Mouse (Mus musculus) midbrain, postnatal 0 days (tissue): ENCODE results near the gene Chic2. TPM values are rescaled to one million over a fixed set of nuclear protein-coding genes. Genes with fewer than 3 reads are reported as not detected.

Experiments
- ATAC-seq: fragments of 200-750 bp; cut with Nextera tagmentation; 2 replicates; pipeline ENCODE4 v1.8.0; 2017; ENCODE audit warnings: moderate number of reproducible peaks, mild to moderate bottlenecking, moderate TSS enrichment, moderate library complexity; ENCODE audit not compliant: low FRiP score
- DNase-seq: peaks from one replicate; pipeline ENCODE4 v3.0.0-alpha.2; 2015; ENCODE audit warnings: low spot score
- H3K27ac ChIP-seq: fragments of 300-500 bp; sonication (generic); 2 replicates; pipeline ENCODE4 v1.5.1; 2014; ENCODE audit warnings: low read depth, mild to moderate bottlenecking, low read length, mixed read lengths
- H3K27me3 ChIP-seq: fragments of 300-500 bp; sonication (generic); 2 replicates; pipeline ENCODE4 v1.6.1; 2014; ENCODE audit warnings: low read length, control low read depth, mixed read lengths; ENCODE audit not compliant: insufficient read depth
- H3K36me3 ChIP-seq: fragments of 300-500 bp; sonication (generic); 2 replicates; pipeline ENCODE4 v1.6.1; 2014; ENCODE audit warnings: low read length, control low read depth, mixed read lengths; ENCODE audit not compliant: insufficient read depth
- H3K4me1 ChIP-seq: fragments of 300-500 bp; sonication (generic); 2 replicates; pipeline ENCODE4 v1.6.1; 2014; ENCODE audit warnings: mild to moderate bottlenecking, control low read depth, antibody characterized with exemption, low read length, mixed read lengths; ENCODE audit not compliant: insufficient read depth
- H3K4me2 ChIP-seq: fragments of 300-500 bp; sonication (generic); 2 replicates; pipeline ENCODE4 v1.6.1; 2014; ENCODE audit warnings: low read depth, mild to moderate bottlenecking, low read length, mixed read lengths; ENCODE audit not compliant: poor library complexity, severe bottlenecking
- H3K4me3 ChIP-seq: fragments of 300-500 bp; sonication (generic); 2 replicates; pipeline ENCODE4 v1.5.1; 2014; ENCODE audit warnings: low read depth, mild to moderate bottlenecking, low read length, moderate library complexity
- H3K9ac ChIP-seq: fragments of 300-500 bp; sonication (generic); replicated peaks from 2 replicates; pipeline ENCODE4 v1.6.1; 2014; ENCODE audit warnings: mild to moderate bottlenecking, low read length, moderate library complexity, mixed read lengths; ENCODE audit not compliant: poor library complexity, severe bottlenecking
- H3K9me3 ChIP-seq: fragments of 300-500 bp; sonication (generic); 2 replicates; pipeline ENCODE4 v1.6.1; 2016; ENCODE audit warnings: low read length, control low read depth
- CTCF ChIP-seq: IDR thresholded peaks from 2 replicates; pipeline ENCODE4 v1.5.1; 2016; ENCODE audit warnings: antibody characterized with exemption, mild to moderate bottlenecking
- WGBS: fragments of 180-500 bp; shearing (Covaris S2); extraction: QIAGEN DNeasy Blood & Tissue Kit; methylation state at CpG from one replicate; pipeline ENCODE4 v1.1.7; 2014; 5-methylcytosine and 5-hydroxymethylcytosine counted together
- polyA plus RNA-seq: library from polyadenylated mRNA; unstranded; fragments of >200 nt; fragmentation: Nextera tagmentation; extraction: Ambion mirVana; gene quantifications from 2 replicates; pipeline ENCODE4 v1.2.1, GENCODE M21; 2015
- total RNA-seq: library from RNA; depleted of rRNA; stranded (reverse); fragments of >200 nt; gene quantifications from 2 replicates; pipeline ENCODE4 v1.2.3, GENCODE M21; 2014; rRNA removed

The Chic2 gene
- total and polyA plus RNA-seq, 2 experiments from 2014 or later, result 9.6 to 31.4 TPM

DNA sequence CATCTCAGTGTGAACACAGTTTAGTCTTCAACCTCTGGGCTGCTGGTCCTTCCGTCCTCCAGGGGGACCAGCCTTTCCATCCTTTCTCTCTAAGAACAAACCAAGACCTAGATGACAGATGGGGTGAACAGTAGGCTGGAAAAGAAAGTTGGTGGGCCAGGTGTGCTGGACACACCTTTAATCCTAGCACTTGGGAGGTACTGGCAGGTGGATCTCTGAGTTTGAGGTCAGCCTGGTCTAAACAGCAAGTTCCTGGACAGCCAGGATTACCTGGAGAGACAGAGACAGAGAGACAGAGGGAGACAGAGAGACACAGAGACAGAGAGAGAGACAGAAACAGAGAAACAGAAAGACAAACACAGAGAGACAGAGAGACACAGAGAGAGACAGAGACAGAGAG, 89.0 kb downstream of the Chic2 start:
- Histone ChIP-seq H3K4me3 (no peak overlapping the region), H3K9ac (no peak overlapping the region), H3K4me2 (no peak overlapping the region), H3K4me1 (no peaks in the 10 kb centered on the region), H3K36me3 (no peaks in the 10 kb centered on the region), H3K27ac (no peak overlapping the region), H3K27me3 (peaks cover 25% of the 10 kb centered on the region), H3K9me3 (no peaks in the 10 kb centered on the region)
- WGBS, result 86% methylated on average over 1 of the region's 1 CpGs
- no peak for TF ChIP-seq CTCF
- ATAC-seq (no peak), DNase-seq (no peak)

DNA sequence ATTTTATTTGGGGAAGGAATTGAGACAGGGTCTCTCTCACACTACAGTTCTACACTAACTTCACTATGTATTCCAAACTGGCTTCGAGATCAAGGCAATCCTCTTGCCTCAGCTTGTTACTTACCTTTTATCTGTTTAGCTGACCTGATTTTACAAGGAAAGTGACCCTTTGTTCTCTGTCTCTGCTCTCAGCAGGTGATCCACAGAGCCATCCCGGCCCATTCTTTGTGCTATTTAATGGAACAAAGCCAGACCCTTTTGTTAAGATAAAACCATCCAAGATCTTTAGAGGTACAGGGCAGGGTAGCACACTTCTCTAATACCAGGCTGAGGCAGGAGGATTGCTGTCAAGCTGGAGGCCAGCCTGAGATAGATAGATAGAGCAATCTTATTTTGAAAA, 91.6 kb downstream of the Chic2 start:
- TF ChIP-seq CTCF, result no peak
- H3K36me3 ChIP-seq, result no peaks in the 10 kb centered on the region
- peaks cover 31% of the 10 kb centered on the region for H3K27me3 ChIP-seq
- no peak overlapping the region for H3K27ac ChIP-seq
- H3K4me2 ChIP-seq, result no peak overlapping the region
- WGBS, result 10% methylated on average over 2 of the region's 2 CpGs
- H3K4me3 ChIP-seq, result no peak overlapping the region
- DNase-seq, result no peak
- H3K4me1 ChIP-seq, result no peaks in the 10 kb centered on the region
- no peak overlapping the region for H3K9ac ChIP-seq
- H3K9me3 ChIP-seq, result no peaks in the 10 kb centered on the region
- ATAC-seq, result no peak

DNA sequence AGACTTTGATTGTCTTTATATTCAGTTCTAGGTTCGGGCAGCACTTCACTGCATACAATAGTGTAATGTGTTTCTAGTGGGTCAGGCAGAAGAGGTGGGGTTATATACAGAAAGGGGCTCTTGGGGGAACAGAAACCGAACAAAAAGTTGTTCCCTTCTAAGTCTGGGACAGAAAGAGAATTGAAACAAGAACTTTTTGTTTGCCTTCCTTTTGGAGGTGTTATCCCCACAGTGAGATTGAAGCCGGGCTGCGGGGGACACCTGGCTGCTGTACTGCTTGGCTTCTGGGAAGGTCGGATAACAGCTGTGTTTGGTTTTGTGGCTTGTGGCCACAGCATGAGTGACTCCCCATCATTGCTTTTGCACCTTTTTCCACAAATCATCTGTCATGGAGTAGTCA, 93.2 kb downstream of the Chic2 start:
- Histone ChIP-seq H3K9me3 (no peaks in the 10 kb centered on the region), H3K27ac (no peak overlapping the region), H3K4me1 (no peaks in the 10 kb centered on the region), H3K9ac (no peak overlapping the region), H3K36me3 (no peaks in the 10 kb centered on the region), H3K4me3 (no peak overlapping the region), H3K4me2 (no peak overlapping the region), H3K27me3 (peaks cover 31% of the 10 kb centered on the region)
- no peak for DNase-seq
- WGBS, result 82% methylated on average over 5 of the region's 5 CpGs
- no peak for ATAC-seq
- no peak for TF ChIP-seq CTCF

GRCm38 (mm10) chr5:74949298-74949697, 95.3 kb downstream of the Chic2 start:
- Histone ChIP-seq H3K27ac (no peak overlapping the region), H3K4me1 (no peaks in the 10 kb centered on the region), H3K9me3 (no peaks in the 10 kb centered on the region), H3K9ac (no peak overlapping the region), H3K4me3 (no peak overlapping the region), H3K27me3 (peaks cover 36% of the 10 kb centered on the region), H3K4me2 (no peak overlapping the region), H3K36me3 (no peaks in the 10 kb centered on the region)
- ATAC-seq (no peak), DNase-seq (no peak)
- WGBS, result 81% methylated on average over 7 of the region's 7 CpGs
- TF ChIP-seq CTCF, result no peak

DNA sequence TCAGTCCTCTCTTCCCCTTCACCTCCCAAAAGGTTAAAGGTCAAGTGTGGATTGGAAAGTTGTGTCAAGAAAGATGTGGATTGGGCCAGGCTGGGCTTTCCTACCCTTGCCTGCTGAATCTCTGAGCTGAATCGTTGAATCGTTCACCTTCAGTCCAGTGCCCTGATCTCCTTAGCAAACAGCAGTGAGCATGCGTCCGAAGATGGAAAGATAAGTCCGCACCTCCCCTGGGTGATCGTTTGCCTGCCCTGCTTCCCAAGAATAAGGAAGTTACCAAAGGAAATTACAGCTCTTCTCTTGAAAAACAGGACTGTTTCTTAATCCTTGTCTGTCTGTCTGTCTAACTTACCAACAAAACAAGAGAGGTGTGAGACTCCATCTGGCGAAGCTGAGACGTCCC, 96.1 kb downstream of the Chic2 start:
- Histone ChIP-seq H3K4me1 (no peaks in the 10 kb centered on the region), H3K27ac (no peak overlapping the region), H3K4me3 (no peak overlapping the region), H3K9ac (no peak overlapping the region), H3K4me2 (no peak overlapping the region), H3K27me3 (peaks cover 36% of the 10 kb centered on the region), H3K36me3 (no peaks in the 10 kb centered on the region), H3K9me3 (no peaks in the 10 kb centered on the region)
- no peak for ATAC-seq
- WGBS, result 57% methylated on average over 8 of the region's 8 CpGs
- DNase-seq, result no peak
- TF ChIP-seq CTCF, result no peak

Other genes with a start within 250 kb of the Chic2 start
- gene Gsx2, start 30.8 kb upstream of the Chic2 start, total RNA-seq, result not detected in 2 replicates
- 0.10 and 0.12 TPM in 2 replicates for gene Gsx2, start 30.8 kb upstream of the Chic2 start, polyA plus RNA-seq
- gene Pdgfra, start 107.5 kb upstream of the Chic2 start, total RNA-seq, result 52.4 and 58.8 TPM in 2 replicates
- gene Pdgfra, start 107.5 kb upstream of the Chic2 start, polyA plus RNA-seq, result 16.7 and 20.3 TPM in 2 replicates